ENCODE assay signal across 10 mouse cellular contexts in genomic region chr13:64100186-64100585, GRCm38 (mm10). TPM values are rescaled to one million over a fixed set of nuclear protein-coding genes. Genes with fewer than 3 reads are reported as not detected.
DNase-seq lines count a peak whose midpoint lies in the region; ATAC-seq and TF ChIP-seq lines count a peak whose summit lies in the region.
"Had no signal": no experiment of that assay in that cellular context is flagged by ENCODE, and none has a peak within 500 bp of the region (broad histone marks: within the 10 kb centered on the region; RNA-seq: fewer than 3 reads in every experiment).

No protein-coding gene starts in this region.

- ATAC-seq in heart, embryonic 11.5 days (replicated peaks; ENCODE audit: insufficient number of reproducible peaks, low FRiP score, low TSS enrichment): no peak
- no peak for ATAC-seq in G1E (ENCODE audit: extremely low read depth, insufficient number of reproducible peaks, low FRiP score, poor library complexity, severe bottlenecking)
- ATAC-seq in forebrain, embryonic 14.5 days: peak; percentile 42; the same call in 1 of the 2 replicates
- ATAC-seq in megakaryocyte progenitor cell, adult 5-6 weeks (replicated peaks; ENCODE audit: poor library complexity): peak; percentile 88

- H3K9me3 ChIP-seq in heart, embryonic 11.5 days (replicated peaks; ENCODE audit: control insufficient read depth, low read length): no peaks in the 10 kb centered on the region
- H3K9me3 ChIP-seq in G1E (replicated peaks): no peaks in the 10 kb centered on the region
- no peaks in the 10 kb centered on the region for H3K9me3 ChIP-seq in forebrain, embryonic 14.5 days (replicated peaks; ENCODE audit: control insufficient read depth, low read length)
- H3K9me3 ChIP-seq: stomach, embryonic 15.5 days had no signal

- no peak overlapping the region for H3K27ac ChIP-seq in heart, adult 2 months
- H3K27ac ChIP-seq in heart, embryonic 11.5 days (ENCODE audit: low read depth, low read length): no peak overlapping the region
- no peak overlapping the region for H3K27ac ChIP-seq in forebrain, embryonic 14.5 days (ENCODE audit: low read depth, low read length)
- H3K27ac ChIP-seq: stomach, embryonic 15.5 days had no signal

- H3K79me2 ChIP-seq in heart, adult 2 months (replicated peaks; ENCODE audit: control insufficient read depth, insufficient read depth, low read length): no peaks in the 10 kb centered on the region

- H3K4me3 ChIP-seq in heart, adult 2 months: no peak overlapping the region
- no peak overlapping the region for H3K4me3 ChIP-seq in heart, embryonic 11.5 days (ENCODE audit: low read depth, low read length)
- H3K4me3 ChIP-seq in G1E (ENCODE audit: low read depth, low read length): no peak overlapping the region
- no peak overlapping the region for H3K4me3 ChIP-seq in forebrain, embryonic 14.5 days (ENCODE audit: low read depth, low read length)
- H3K4me3 ChIP-seq: stomach, embryonic 15.5 days had no signal

- TF ChIP-seq CTCF in heart, adult 2 months (IDR thresholded peaks at IDR 0.05): peak; percentile 96; the same call in 1 of the 2 replicates
- peak; percentile 69 for TF ChIP-seq CTCF in G1E (IDR thresholded peaks at IDR 0.05; ENCODE audit: low read depth, low read length)

- no peak overlapping the region for H3K4me2 ChIP-seq in heart, embryonic 11.5 days
- H3K4me2 ChIP-seq in forebrain, embryonic 14.5 days (ENCODE audit: low read length): no peak overlapping the region
- H3K4me2 ChIP-seq: stomach, embryonic 15.5 days had no signal

- H3K9ac ChIP-seq in heart, adult 2 months (ENCODE audit: low read depth, low read length): no peak overlapping the region
- H3K9ac ChIP-seq in heart, embryonic 11.5 days (ENCODE audit: low read depth, low read length): no peak overlapping the region
- no peak overlapping the region for H3K9ac ChIP-seq in forebrain, embryonic 14.5 days (ENCODE audit: low read length)
- H3K9ac ChIP-seq: stomach, embryonic 15.5 days had no signal

- no peak for TF ChIP-seq EP300 in heart, adult 2 months (IDR thresholded peaks at IDR 0.05; ENCODE audit: insufficient read depth, low read depth, low read length)

- H3K27me3 ChIP-seq in heart, adult 2 months (ENCODE audit: control insufficient read depth, insufficient read depth, low read length): no peaks in the 10 kb centered on the region
- H3K27me3 ChIP-seq in heart, embryonic 11.5 days (ENCODE audit: control insufficient read depth, insufficient read depth, low read length): no peaks in the 10 kb centered on the region
- H3K27me3 ChIP-seq in G1E (ENCODE audit: insufficient read depth, low read length): peaks cover 3% of the 10 kb centered on the region
- no peaks in the 10 kb centered on the region for H3K27me3 ChIP-seq in forebrain, embryonic 14.5 days (replicated peaks; ENCODE audit: control insufficient read depth, insufficient read depth, low read length)
- H3K27me3 ChIP-seq: stomach, embryonic 15.5 days had no signal

- no peaks in the 10 kb centered on the region for H3K4me1 ChIP-seq in heart, adult 2 months (ENCODE audit: control insufficient read depth, insufficient read depth, low read length)
- no peaks in the 10 kb centered on the region for H3K4me1 ChIP-seq in heart, embryonic 11.5 days (ENCODE audit: control insufficient read depth, insufficient read depth, low read length)
- H3K4me1 ChIP-seq in G1E (ENCODE audit: insufficient read depth, low read depth, low read length): no peaks in the 10 kb centered on the region
- H3K4me1 ChIP-seq in forebrain, embryonic 14.5 days (ENCODE audit: control insufficient read depth, insufficient read depth, low read length): no peaks in the 10 kb centered on the region
- H3K4me1 ChIP-seq: stomach, embryonic 15.5 days had no signal

- DNase-seq in heart, adult 2 months: peak in 1 of 2 experiments; percentile 27
- peak; percentile 74 for DNase-seq in 3T3-L1 (ENCODE audit: low read depth, low spot score)
- DNase-seq in G1E (ENCODE audit: low spot score): no peak
- DNase-seq in forebrain, embryonic 14.5 days (ENCODE audit: low spot score): peak; percentile 67
- DNase-seq in kidney, postnatal 10 days: peak; percentile 65
- no peak for DNase-seq in yolk sac, embryonic 10.5 days (ENCODE audit: low spot score)

- intact Hi-C loops in heart, adult 2 months (cut with DNase I): loop anchor here (1.0 to 5.0 kb wide), 2 partner anchors 29 to 207 kb away; partner anchors contain the start of gene Slc35d2

- TF ChIP-seq POLR2A in heart, adult 2 months (IDR thresholded peaks at IDR 0.05; ENCODE audit: insufficient read depth, low read depth, low read length): no peak

- 69% methylated on average over 3 of the region's 3 CpGs for WGBS in heart, adult 2 months
- 63% methylated on average over 3 of the region's 3 CpGs for WGBS in heart, embryonic 11.5 days (ENCODE audit: insufficient replicate concordance)
- 75% methylated on average over 3 of the region's 3 CpGs for WGBS in forebrain, embryonic 14.5 days

- H3K36me3 ChIP-seq in heart, adult 2 months (ENCODE audit: control insufficient read depth, insufficient read depth, low read length): no peaks in the 10 kb centered on the region
- no peaks in the 10 kb centered on the region for H3K36me3 ChIP-seq in heart, embryonic 11.5 days (ENCODE audit: control insufficient read depth, insufficient read depth, low read length)
- H3K36me3 ChIP-seq in G1E (replicated peaks): no peaks in the 10 kb centered on the region
- H3K36me3 ChIP-seq in forebrain, embryonic 14.5 days (ENCODE audit: control insufficient read depth, insufficient read depth, low read length): no peaks in the 10 kb centered on the region
- H3K36me3 ChIP-seq: stomach, embryonic 15.5 days had no signal

RNA-seq across cellular contexts. Expression of gene Hsd17b3, which starts 11.2 kb away (rescaled TPM):
- not detected for total RNA-seq in heart, adult 2 months (2021)
- not detected in 2 replicates for polyA plus RNA-seq in heart, adult 2 months (2012; rRNA removed)
- not detected in 2 replicates for polyA plus RNA-seq in heart, embryonic 11.5 days (2014; fragmentation: Nextera tagmentation; extraction: Ambion mirVana)
- total RNA-seq in G1E (2014; fragmentation: Nextera tagmentation) (not detected in 2 replicates), G1E (2017) (0.22 TPM in 1 of 2 replicates, not detected in the other)
- polyA plus RNA-seq in G1E (2012): not detected in 2 replicates
- polyA plus RNA-seq in forebrain, embryonic 14.5 days (2014; fragmentation: Nextera tagmentation; extraction: Ambion mirVana): not detected in 2 replicates
- not detected in 2 replicates for total RNA-seq in megakaryocyte progenitor cell, adult 5-6 weeks (2015)
- not detected in 2 replicates for total RNA-seq in megakaryocyte progenitor cell, adult 5-6 weeks (2017)
- total RNA-seq: left cerebral cortex, postnatal 10 days had no signal
- polyA plus RNA-seq: stomach, embryonic 15.5 days had no signal

RNA-seq across cellular contexts. Expression of gene Slc35d2, which starts 29.0 kb away (rescaled TPM):
- 1 to 10 TPM; 1.3 to 1.6 TPM for total RNA-seq in heart, adult 2 months (2021)
- 1.7 and 3.1 TPM in 2 replicates for polyA plus RNA-seq in heart, adult 2 months (2012; rRNA removed)
- 7.4 and 8.2 TPM in 2 replicates for polyA plus RNA-seq in heart, embryonic 11.5 days (2014; fragmentation: Nextera tagmentation; extraction: Ambion mirVana)
- not detected in 2 replicates for total RNA-seq in G1E (2014; fragmentation: Nextera tagmentation)
- total RNA-seq in G1E (2017): 0.11 TPM in 1 of 2 replicates, not detected in the other
- polyA plus RNA-seq in G1E (2012): not detected in 2 replicates
- 0.76 and 1.2 TPM in 2 replicates for polyA plus RNA-seq in forebrain, embryonic 14.5 days (2014; fragmentation: Nextera tagmentation; extraction: Ambion mirVana)
- total RNA-seq in megakaryocyte progenitor cell, adult 5-6 weeks (2015): 3.5 and 5.4 TPM in 2 replicates
- total RNA-seq in megakaryocyte progenitor cell, adult 5-6 weeks (2017): 4.3 and 5.4 TPM in 2 replicates

RNA-seq across cellular contexts. Expression of gene Zfp367, which starts 52.8 kb away (rescaled TPM):
- total RNA-seq in heart, adult 2 months (2021): 10 to 100 TPM; 20.9 to 23.0 TPM
- 14.4 and 27.1 TPM in 2 replicates for polyA plus RNA-seq in heart, adult 2 months (2012; rRNA removed)
- polyA plus RNA-seq in heart, embryonic 11.5 days (2014; fragmentation: Nextera tagmentation; extraction: Ambion mirVana): 23.7 and 25.4 TPM in 2 replicates
- 37.2 and 38.6 TPM in 2 replicates for total RNA-seq in G1E (2014; fragmentation: Nextera tagmentation)
- total RNA-seq in G1E (2017): 47.2 and 51.7 TPM in 2 replicates
- 6.6 and 7.0 TPM in 2 replicates for polyA plus RNA-seq in G1E (2012)
- polyA plus RNA-seq in forebrain, embryonic 14.5 days (2014; fragmentation: Nextera tagmentation; extraction: Ambion mirVana): 13.0 and 15.0 TPM in 2 replicates
- 42.8 and 49.3 TPM in 2 replicates for total RNA-seq in megakaryocyte progenitor cell, adult 5-6 weeks (2015)
- total RNA-seq in megakaryocyte progenitor cell, adult 5-6 weeks (2017): 41.9 and 52.3 TPM in 2 replicates

Comparison
In these comparisons a context has a peak if more than half of its experiments do, and no peak if none do; other contexts are left out.
1. DNase-seq: peak in 3T3-L1 (single experiment), forebrain, embryonic 14.5 days (single experiment) and kidney, postnatal 10 days (single experiment); none in G1E (single experiment) and yolk sac, embryonic 10.5 days (single experiment).
2. ATAC-seq: peak in forebrain, embryonic 14.5 days (single experiment) and megakaryocyte progenitor cell, adult 5-6 weeks (single experiment); none in heart, embryonic 11.5 days (single experiment) and G1E (single experiment).